Mouse (Mus musculus) induced T-regulatory cell, adult 2 months (primary cell): ENCODE data around the gene Hist1h2be.
"Not testable (repeated sequence)": the region's sequence is repeated elsewhere in the genome, so short reads cannot be mapped to it uniquely, and the experiment has no call there.

Experiments used
- DNase-seq: peaks from one replicate; pipeline ENCODE4 v3.0.0-alpha.2; 2012; ENCODE audit warnings: low read depth

The Hist1h2be gene

DNA sequence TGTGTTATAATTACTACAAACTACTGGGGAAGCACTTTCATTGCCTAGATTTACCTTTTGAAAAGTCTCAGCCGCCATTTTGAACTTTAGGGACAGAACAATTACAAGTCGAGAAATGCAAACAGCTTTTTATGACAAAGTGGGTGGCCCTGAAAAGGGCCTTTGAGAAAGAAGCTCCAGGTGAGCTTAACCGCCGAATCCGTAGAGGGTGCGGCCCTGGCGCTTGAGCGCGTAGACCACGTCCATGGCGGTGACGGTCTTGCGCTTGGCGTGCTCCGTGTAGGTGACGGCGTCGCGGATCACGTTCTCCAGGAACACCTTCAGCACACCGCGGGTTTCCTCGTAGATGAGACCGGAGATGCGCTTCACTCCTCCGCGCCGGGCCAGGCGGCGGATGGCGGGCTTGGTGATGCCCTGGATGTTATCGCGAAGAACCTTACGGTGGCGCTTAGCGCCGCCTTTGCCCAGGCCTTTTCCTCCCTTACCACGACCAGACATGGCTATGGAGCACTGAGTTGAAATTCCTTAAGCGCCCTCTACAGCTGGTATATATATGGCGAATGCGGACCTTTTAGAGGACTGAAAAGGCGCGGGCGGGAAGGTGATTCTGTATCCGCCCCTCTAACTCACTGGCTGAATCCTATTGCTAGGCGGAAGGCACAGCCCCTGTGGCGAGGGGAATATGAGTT, 69.6 kb downstream of the Hist1h2be start, which contains the start of gene Hist1h4f:
Gene Hist1h4f, minus strand, starts transcription at position 503 of the 689 bp plus-strand sequence.
- peak; percentile 93 for DNase-seq

DNA sequence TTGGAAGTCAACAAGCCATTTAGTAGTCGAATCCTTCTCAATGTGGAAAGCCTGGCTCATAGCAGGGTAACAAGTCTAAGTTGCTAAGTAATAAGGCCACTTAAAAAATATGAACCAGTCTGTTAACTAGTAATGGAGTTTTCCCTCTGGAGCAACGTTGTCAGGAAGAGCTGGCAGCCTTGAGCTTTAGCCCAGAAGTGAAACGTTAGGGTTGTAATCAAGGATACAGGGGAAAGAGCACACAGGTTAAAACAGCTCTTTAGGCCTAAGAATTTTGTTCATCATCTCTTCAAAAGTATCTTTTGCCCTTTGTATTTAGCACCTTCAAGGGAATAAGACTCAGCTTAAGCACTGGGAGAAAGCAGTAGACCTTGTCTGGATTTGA, 70.2 kb downstream of the Hist1h2be start:
- no peak for DNase-seq

DNA sequence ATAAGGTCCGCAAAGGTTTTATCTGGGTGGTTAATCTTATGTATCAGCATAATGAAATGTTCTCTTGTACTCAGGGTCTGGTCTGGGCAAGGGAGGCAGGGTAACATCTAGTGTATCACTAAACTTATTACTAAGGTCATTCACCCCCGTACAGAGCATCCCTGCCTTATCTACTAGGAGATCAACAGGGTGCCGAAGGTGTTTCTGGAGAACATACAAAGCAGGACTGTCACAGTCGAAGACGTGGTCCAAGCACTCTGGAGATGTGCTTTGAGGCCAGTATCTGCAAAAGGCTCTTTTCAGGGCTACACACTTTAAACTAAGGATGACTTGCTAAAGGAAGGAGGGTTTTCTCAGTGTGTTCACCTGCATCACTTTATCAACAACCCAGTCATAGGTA, 74.2 kb downstream of the Hist1h2be start:
- DNase-seq, result no peak

DNA sequence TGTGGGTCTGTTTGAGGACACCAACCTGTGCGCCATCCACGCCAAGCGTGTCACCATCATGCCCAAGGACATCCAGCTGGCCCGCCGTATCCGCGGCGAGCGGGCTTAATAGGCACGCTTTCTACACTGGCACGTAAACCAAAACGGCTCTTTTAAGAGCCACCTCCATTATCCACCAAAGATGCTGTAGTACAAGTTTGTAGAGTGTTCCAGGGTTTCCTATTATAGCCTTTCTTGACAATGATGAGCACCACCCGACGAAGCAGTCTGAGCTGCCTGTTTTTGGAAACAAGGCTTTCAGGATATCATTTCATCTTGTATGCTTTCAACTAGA, 76.2 kb downstream of the Hist1h2be start:
- DNase-seq, result peak; percentile 57

DNA sequence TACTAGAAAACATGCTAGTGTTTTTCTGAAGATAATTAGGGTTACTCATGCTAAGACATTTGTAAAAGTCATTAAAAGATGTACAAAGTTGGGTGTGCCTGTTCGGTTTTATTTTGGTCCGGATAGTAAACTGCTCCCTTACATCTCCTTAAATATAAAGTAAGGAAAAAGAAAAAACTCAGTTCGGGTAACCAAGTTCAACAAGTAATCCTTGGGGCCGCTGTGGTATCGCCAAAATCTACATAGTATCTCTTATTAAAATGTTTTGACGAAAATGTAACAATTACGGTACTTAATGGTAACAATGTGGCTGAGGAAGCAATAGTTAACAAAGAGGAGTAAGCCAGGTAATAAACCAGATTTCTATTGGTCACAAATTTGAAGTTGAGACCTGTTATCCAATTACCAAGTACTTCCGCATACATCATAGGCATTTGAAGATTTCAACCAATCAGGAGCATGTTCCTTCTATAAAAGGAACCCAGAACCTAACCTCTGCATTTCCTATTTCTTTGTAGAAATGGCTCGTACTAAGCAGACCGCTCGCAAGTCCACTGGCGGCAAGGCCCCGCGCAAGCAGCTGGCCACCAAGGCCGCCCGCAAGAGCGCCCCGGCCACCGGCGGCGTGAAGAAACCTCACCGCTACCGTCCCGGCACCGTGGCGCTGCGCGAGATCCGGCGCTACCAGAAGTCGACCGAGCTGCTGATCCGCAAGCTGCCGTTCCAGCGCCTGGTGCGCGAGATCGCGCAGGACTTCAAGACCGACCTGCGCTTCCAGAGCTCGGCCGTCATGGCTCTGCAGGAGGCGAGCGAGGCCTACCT, 76.7 kb downstream of the Hist1h2be start, which contains the start of gene Hist1h3f:
Gene Hist1h3f, plus strand, starts transcription at position 88 of the 822 bp plus-strand sequence.
- DNase-seq, result peak; percentile 97

DNA sequence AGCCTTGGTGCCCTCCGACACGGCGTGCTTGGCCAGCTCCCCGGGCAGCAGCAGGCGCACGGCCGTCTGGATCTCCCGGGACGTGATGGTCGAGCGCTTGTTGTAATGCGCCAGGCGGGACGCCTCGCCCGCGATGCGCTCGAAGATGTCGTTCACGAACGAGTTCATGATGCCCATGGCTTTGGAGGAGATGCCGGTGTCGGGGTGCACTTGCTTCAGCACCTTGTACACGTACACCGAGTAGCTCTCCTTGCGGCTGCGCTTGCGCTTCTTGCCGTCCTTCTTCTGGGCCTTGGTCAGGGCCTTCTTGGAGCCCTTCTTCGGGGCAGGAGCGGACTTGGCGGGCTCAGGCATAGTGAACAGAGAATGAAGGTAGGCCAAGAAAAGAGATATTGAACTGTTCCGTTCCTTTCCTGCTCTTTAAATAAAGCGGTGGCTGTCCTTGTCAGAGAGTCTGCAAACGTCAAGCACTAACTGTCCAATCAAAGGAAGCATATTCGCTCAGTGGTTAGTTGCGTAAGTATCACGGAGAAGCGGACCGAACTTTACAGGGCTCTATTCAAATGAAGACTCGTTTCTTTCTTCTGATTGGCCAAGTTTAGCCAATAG, 77.8 kb downstream of the Hist1h2be start, which contains the start of gene Hist1h2bh:
Gene Hist1h2bh, minus strand, starts transcription at position 394 of the 609 bp plus-strand sequence.
- peak; percentile 96 for DNase-seq

DNA sequence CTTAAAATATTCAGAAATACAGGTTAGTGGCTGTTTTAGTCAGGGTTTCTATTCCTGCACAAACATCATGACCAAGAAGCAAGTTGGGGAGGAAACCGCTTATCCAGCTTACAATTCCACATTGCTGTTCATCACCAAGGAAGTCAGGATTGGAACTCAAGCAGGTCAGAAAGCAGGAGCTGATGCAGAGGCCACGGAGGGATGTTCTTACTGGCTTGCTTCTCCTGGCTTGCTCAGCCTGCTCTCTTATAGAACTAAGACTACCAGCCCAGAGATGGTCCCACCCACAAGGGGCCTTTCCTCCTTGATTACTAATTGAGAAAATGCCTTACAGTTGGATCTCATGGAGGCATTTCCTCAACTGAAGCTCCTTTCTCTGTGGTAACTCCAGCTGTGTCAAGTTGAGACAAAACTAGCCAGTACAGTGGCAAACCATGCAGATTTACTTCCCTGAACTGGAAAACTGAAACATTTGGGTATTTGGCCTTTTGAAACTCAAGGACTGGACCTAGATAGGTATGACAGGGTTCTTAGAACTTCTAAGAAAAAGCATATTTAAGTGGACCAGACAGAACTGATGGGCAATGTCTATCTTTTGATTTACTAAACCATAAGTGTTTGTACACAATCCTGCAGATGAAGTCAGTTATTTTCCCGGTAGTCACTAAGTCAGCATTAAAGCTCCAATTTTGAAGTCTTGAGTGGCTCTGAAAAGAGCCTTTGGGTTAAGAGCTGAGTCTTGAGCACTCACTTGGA, 78.5 kb downstream of the Hist1h2be start:
- peak; percentile 62 for DNase-seq

DNA sequence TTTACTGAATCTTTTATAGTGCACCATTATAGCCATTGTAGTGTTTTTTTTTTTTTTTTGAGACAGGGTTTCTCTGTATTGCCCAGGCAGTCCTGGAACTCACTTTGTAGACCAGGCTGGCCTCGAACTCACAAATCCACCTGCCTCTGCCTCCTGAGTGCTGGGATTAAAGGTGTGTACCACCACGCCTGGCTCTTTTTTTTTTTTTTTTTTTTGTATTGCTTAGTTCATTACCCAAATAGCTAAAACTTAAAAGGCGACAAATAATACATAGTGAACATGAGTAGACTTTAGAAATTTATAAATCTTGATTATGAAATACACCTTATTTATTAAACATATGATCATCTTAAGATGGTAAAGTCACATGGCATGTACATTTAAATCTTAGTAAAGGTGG, 79.4 kb downstream of the Hist1h2be start:
- no peak for DNase-seq

DNA sequence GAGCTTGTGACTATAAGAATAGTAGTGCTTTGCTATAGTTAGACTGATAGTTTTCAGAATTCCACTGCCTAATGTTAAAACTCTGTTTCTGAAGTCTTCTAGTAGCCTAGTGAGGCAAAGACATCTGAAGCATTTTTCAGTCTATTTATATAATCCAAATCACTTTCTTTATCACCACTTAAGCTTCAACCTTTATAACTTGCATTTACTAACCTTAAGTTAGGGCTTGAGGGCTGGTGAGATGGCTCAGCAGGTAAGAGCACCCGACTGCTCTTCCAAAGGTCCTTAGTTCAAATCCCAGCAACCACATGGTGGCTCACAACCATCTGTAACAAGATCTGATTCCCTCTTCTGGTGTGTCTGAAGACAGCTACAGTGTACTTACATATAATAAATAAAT, 81.1 kb downstream of the Hist1h2be start:
- DNase-seq, result not testable (repeated sequence)

DNA sequence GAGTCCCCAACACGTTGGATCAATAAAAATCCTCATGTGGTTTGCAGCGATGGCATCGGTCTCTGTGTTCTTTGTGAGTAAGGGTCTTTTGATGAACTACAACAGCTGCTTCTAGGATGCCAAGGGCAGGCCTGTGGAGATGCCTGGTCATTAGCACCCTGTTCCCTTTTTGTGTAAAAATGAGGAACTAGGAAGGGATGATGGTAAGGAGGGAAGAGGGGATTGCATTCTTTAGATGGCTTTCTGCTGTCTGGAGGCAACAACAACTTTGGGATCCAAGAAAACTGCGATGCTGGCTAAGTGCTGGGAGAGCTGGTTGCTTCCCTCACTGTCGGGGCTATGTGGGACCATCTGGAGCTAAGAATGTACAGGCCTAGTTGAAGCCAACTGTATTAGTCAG, 82.7 kb downstream of the Hist1h2be start:
- DNase-seq, result no peak

DNA sequence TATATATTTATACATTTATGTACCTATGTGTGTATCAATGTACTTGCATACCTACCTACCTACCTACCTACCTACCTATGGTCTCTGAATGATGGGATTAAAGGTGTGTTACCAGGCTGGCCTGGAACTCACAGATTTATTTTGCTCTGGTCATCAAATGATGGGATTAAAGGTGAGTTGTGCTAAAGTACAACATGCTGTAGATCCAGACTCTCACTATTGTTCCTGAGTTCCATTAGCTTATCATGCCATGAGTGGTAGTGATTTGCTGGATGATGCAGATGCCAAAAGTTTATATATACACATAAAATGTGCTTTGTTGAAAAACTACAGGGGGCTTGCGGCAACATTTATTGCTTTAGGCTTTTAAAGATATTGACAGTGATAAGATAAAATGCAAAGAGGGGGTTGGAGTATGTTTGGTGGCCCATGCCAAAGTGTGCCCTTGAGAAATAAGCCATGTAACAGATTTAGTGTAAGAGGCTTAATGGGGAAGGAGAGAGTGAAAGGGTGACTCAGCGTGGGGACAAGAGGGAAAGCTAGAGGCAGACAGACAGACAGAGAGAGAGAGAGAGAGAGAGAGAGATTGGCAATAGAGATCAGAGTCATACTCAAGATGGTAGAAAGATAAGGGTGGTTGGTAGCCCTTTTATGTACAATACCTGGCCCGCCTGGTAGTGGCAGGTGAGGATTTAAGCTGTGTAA, 83.8 kb downstream of the Hist1h2be start:
- no peak for DNase-seq

DNA sequence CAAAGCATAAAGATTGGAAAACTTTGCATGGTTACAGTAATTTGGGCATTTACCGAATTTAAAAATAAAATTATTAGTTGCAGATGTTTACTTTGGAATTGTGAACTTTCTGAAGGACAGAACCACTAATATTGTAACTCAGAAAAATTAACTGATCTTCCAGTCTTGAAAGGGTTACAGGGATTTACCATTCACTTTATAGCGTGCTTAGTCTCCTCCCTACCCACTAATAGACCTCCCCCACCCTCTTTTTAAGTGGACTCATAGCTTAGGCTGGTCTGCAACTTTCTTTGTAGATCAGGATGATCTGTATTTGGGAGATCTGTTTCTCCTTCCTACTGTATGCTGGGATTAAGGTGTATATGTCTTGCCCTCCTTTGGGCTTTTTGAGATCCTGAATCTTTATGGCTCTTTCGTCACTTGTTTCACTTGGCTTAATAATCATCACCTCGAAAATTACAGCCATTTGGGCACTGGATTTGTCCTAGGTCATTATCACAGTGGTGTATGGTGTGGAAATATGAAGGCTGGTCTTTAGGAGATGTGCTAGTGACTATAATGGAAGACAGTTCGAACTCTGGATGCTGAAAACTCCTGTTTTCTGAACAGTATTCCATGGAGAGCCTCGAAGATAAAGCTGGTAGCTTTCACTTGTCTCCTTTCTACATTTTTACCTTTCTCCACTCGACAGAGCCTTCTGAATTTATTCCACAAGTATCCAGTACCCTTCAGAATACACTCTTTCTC, 84.7 kb downstream of the Hist1h2be start:
- DNase-seq, result no peak

DNA sequence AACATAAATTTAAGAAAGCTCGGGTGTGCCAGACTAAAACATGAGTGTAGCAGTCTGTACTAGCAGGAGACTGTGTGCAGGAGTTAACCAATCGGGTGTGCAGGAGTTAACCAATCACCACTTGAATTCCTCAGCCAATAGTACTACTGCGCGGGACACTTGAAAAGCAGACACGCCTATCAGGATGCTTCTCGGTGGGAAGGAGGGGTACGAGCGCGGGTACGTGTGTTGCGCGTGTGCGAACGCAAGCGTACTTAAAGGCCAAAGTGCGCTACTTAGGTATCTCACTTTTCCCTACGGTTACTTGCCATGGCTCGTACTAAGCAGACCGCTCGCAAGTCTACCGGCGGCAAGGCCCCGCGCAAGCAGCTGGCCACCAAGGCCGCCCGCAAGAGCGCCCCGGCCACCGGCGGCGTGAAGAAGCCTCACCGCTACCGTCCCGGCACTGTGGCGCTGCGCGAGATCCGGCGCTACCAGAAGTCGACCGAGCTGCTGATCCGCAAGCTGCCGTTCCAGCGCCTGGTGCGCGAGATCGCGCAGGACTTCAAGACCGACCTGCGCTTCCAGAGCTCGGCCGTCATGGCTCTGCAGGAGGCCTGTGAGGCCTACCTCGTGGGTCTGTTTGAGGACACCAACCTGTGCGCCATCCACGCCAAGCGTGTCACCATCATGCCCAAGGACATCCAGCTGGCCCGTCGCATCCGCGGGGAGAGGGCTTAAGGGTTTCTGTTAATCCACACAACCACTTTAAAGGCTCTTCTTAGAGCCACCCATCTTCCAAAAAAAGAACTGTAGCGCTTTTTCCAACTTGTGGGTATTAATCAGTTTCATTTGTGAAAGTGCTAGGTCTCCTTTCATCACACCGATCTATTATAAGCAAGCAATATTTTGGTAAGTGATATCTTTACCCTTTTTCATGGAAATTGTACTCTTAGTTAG, 85.5 kb downstream of the Hist1h2be start, which contains the start of gene Hist1h3g:
Gene Hist1h3g, plus strand, starts transcription at position 286 of the 939 bp plus-strand sequence.
- peak; percentile 96 for DNase-seq

DNA sequence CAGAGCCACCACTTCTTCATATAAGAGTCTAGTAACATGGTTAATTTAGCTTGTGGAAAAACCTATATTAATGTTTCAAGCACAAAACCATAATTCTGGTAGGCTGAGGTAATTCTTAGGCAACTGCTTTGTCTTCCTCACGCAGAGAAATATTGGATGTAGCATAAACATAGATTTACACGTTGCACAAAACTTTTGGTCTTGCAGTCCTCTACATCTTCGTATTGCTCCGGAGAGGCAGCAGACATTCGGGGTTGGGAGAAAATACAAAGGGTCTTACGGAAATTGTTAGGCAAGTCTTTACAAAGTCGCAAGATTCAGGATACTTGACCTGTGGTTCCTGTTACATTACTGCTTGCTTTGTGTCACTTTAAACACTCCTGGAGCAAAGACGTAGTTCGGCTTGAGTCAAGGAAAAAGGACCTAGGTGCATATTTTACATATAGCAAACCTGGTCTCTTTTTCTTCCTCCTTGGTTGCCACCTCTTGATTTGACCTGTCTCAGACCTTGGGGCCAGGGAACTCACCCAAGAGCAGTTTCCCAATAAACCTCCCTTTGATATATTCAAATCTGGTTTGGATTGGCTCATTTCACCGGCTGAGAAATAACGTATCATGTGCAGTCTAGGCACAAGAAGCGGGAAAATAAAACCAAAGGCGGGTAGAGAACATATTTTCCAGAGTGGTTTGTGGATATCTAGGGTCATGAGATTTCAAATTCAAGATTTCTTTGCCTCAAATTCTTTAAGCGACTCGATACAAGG, 86.4 kb downstream of the Hist1h2be start:
- no peak for DNase-seq
